Mouse (Mus musculus) ovary, adult 2 months (tissue): ENCODE data around the gene Gm47791. TPM values are rescaled to one million over a fixed set of nuclear protein-coding genes. Genes with fewer than 3 reads are reported as not detected.

Experiments used
- polyA plus RNA-seq: library from polyadenylated mRNA; depleted of rRNA; stranded (reverse); fragments of >200 nt; gene quantifications from 2 replicates; pipeline ENCODE4 v1.2.3, GENCODE M21; 2012; rRNA removed

The Gm47791 gene
- polyA plus RNA-seq, result not detected in 2 replicates

DNA sequence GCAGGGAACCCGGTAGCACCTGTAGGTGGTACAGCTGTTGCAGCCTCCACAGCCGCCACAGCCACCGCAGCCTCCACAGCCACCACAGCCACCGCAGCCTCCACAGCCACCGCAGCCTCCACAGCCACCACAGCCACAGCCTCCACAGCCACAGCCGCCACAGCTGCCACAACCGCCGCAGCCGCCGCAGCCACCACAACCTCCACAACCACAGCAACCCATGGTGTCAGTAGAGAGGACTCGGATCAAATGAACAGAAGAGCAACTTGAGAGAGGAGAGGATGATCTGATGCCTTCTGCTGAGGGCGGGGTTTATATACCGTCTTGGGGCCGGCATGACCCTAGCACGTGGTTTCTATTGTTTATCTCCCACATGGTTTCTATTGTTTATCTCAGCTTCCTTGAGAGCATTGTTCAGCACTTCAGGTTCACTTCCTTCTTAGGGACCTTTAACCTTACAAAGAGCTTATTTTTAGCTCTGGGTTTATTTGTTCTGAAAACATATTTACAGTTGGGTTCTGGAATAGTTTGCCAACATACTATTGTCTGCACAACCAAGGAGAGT, at the start of gene Gm47791:
Gm47791 (minus strand) TSS at position 222 of the 565 bp plus-strand sequence.

DNA sequence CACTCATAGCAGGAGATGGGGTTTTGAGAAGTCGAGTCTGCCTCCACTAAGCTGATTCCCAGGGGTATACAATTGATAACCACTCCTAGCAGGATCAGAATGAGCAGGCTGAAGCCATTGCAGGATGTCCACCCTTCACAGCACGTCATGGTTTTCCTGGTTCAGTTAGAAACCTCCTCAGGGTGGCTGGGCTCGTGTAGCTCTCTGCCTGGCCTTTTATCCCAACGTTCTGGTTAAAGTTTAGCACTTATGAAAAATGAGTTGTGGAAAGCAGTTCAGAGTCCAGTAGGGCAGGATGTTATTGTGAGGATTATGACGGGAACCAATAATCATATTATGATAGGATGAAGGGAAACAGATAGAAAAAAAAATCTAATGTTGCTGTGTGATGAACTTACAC, 2.8 kb downstream of the Gm47791 start, which contains the start of gene Tm4sf20:
Tm4sf20 (minus strand) TSS at position 193 of the 400 bp plus-strand sequence.

DNA sequence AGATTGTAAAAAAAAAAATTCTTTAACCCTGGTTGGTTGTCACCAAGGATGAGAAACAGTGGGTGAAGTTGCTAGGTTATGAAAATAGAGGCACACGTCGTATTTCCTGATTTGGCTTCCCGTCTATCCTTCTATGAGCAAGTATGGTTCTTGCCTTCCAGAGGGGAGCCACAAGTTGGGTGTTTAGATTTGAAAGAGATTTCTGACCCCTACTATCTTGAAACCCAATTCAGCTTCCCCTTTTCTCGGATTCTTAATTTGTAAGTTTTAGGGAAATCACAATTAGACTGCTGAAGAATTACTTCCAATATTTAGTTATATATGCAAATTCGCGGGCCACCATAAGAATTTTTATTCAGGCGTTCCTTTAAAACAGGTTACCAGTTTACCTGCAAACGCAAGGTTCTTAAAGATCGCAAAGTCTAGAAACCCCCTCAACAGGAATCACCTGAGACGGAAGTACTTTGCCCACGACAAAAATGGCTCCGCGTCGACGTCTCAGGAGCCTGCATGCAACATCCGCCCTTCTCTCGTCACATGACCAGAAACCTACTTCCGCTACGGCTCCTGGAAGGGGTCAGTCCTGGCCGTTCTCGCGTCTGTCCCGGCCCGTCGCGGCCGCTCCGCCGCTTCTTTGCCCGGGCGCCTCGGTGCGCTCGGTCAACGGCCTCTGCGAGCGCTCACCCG, 46.6 kb downstream of the Gm47791 start, which contains the start of gene Mff:
Mff (plus strand) TSS at position 552 of the 687 bp plus-strand sequence.

Other genes with a start within 250 kb of the Gm47791 start
- gene Col4a4, start 184.4 kb downstream of the Gm47791 start, polyA plus RNA-seq, result 6.9 and 7.6 TPM in 2 replicates
- gene Col4a3, start 184.3 kb downstream of the Gm47791 start, polyA plus RNA-seq, result 3.9 and 5.0 TPM in 2 replicates
- gene Mff, start 46.4 kb downstream of the Gm47791 start, polyA plus RNA-seq, result 47.3 and 110 TPM in 2 replicates
- gene Tm4sf20, start 2.8 kb downstream of the Gm47791 start, polyA plus RNA-seq, result not detected in 2 replicates
- 37.9 and 54.4 TPM in 2 replicates for gene Agfg1, start 68.2 kb upstream of the Gm47791 start, polyA plus RNA-seq
- 0.82 and 1.5 TPM in 2 replicates for gene A030005L19Rik, start 142.1 kb upstream of the Gm47791 start, polyA plus RNA-seq
- gene A030014E15Rik, start 153.7 kb upstream of the Gm47791 start, polyA plus RNA-seq, result not detected in 2 replicates
- gene Gm6217, start 160.2 kb upstream of the Gm47791 start, polyA plus RNA-seq, result not detected in 2 replicates
- gene A030003K21Rik, start 172.1 kb upstream of the Gm47791 start, polyA plus RNA-seq, result not detected in 2 replicates
- gene Gm7544, start 184.8 kb upstream of the Gm47791 start, polyA plus RNA-seq, result not detected in 2 replicates
- gene Gm47955, start 189.0 kb upstream of the Gm47791 start, polyA plus RNA-seq, result not detected in 2 replicates
- gene Gm47959, start 229.3 kb upstream of the Gm47791 start, polyA plus RNA-seq, result not detected in 2 replicates